Mouse (Mus musculus) myocyte (in vitro differentiated cells): ENCODE results near the gene Col4a1.

Experiments
- MAX ChIP-seq: IDR thresholded peaks from one replicate; pipeline ENCODE4 v1.6.1; 2011; ENCODE audit warnings: low read depth, mild to moderate bottlenecking, control low read depth
- MYOD1 ChIP-seq, 3 experiments: IDR thresholded peaks; one replicate each; pipeline ENCODE4 v1.6.1; 2011; ENCODE audit warnings: control low read depth in 2 of 3, low read depth in 2 of 3, mild to moderate bottlenecking in 2 of 3, moderate library complexity in 1 of 3; ENCODE audit not compliant: insufficient read length in 2 of 3, control insufficient read depth in 1 of 3
- MYOG ChIP-seq, 3 experiments: IDR thresholded peaks; one replicate each; pipeline ENCODE4 v1.6.1; 2011; ENCODE audit warnings: control low read depth in 2 of 3, low read depth in 2 of 3, mild to moderate bottlenecking in 2 of 3; ENCODE audit not compliant: insufficient read length in 2 of 3, control insufficient read depth in 1 of 3, insufficient read depth in 1 of 3
- POLR2A ChIP-seq: IDR thresholded peaks from one replicate; pipeline ENCODE4 v1.6.1; 2011; ENCODE audit warnings: low read depth, mild to moderate bottlenecking, control low read depth, moderate library complexity; ENCODE audit not compliant: insufficient read length

- TF ChIP-seq MAX = no peak
- TF ChIP-seq POLR2A = no peak
- no peak for TF ChIP-seq MYOD1 (IDR thresholded peaks at IDR 0.05; ENCODE audit: control insufficient read depth in 1 of 3, insufficient read length in 2 of 3, low read depth in 2 of 3)
- TF ChIP-seq MYOG (IDR thresholded peaks at IDR 0.05; ENCODE audit: control insufficient read depth in 1 of 3, insufficient read depth in 1 of 3, insufficient read length in 2 of 3, low read depth in 2 of 3) = no peak
Observed at GRCm38 (mm10) chr8:11148797-11149196, 163.8 kb downstream of the Col4a1 start.
